Mouse (Mus musculus) liver, embryonic 14.5 days (tissue): ENCODE data around the gene Cttnbp2. TPM values are rescaled to one million over a fixed set of nuclear protein-coding genes. Genes with fewer than 3 reads are reported as not detected.

ENCODE experiments used
- ATAC-seq: fragments of 200-750 bp; cut with Nextera tagmentation; 2 replicates; pipeline ENCODE4 v1.8.0; 2017; ENCODE audit warnings: moderate number of reproducible peaks, mild to moderate bottlenecking, moderate library complexity; ENCODE audit not compliant: insufficient read depth
- DNase-seq, 3 experiments: peaks; one replicate each; pipeline ENCODE4 v3.0.0-alpha.2; 2012 to 2013; ENCODE audit warnings: low read depth in 3 of 3, low spot score in 3 of 3
- H3K27ac ChIP-seq: fragments of 300-500 bp; sonication (generic); 2 replicates; pipeline ENCODE4 v1.5.1; 2014; ENCODE audit warnings: moderate library complexity, mild to moderate bottlenecking, control low read depth, inconsistent platforms
- H3K27me3 ChIP-seq: fragments of 300-500 bp; sonication (generic); 2 replicates; pipeline ENCODE4 v1.6.1; 2014; ENCODE audit warnings: mild to moderate bottlenecking, low read length, moderate library complexity; ENCODE audit not compliant: control insufficient read depth, insufficient read depth
- H3K36me3 ChIP-seq: fragments of 300-500 bp; sonication (generic); replicated peaks from 2 replicates; pipeline ENCODE4 v1.6.1; 2014; ENCODE audit warnings: low read depth; ENCODE audit not compliant: control insufficient read depth, insufficient read depth
- H3K4me1 ChIP-seq, 2 experiments: fragments of 200-500 bp in 1 of 2; fragments of 300-500 bp in 1 of 2; sonication (generic) in 1 of 2; replicated peaks; 2 replicates each; pipeline ENCODE4 v1.6.1; 2012 to 2014; ENCODE audit warnings: antibody characterized with exemption in 1 of 2, inconsistent platforms in 1 of 2, low read length in 1 of 2; ENCODE audit not compliant: control insufficient read depth in 2 of 2, insufficient read depth in 2 of 2
- H3K4me2 ChIP-seq: fragments of 300-500 bp; sonication (generic); 2 replicates; pipeline ENCODE4 v1.6.1; 2014; ENCODE audit warnings: low read depth, mild to moderate bottlenecking, control low read depth, moderate library complexity
- H3K4me3 ChIP-seq, 2 experiments: fragments of 200-500 bp in 1 of 2; fragments of 300-500 bp in 1 of 2; sonication (generic) in 1 of 2; 2 replicates each; pipeline ENCODE4 v1.5.1; 2012 to 2014; ENCODE audit warnings: low read depth in 2 of 2, low read length in 2 of 2, mild to moderate bottlenecking in 2 of 2, control low read depth in 1 of 2, inconsistent platforms in 1 of 2, moderate library complexity in 1 of 2; ENCODE audit not compliant: insufficient read depth in 1 of 2
- H3K9ac ChIP-seq: fragments of 300-500 bp; sonication (generic); replicated peaks from 2 replicates; pipeline ENCODE4 v1.6.1; 2014; ENCODE audit warnings: mild to moderate bottlenecking, control low read depth, moderate library complexity
- H3K9me3 ChIP-seq: fragments of 300-500 bp; sonication (generic); 2 replicates; pipeline ENCODE4 v1.6.1; 2016; ENCODE audit warnings: low read length, mixed read lengths; ENCODE audit not compliant: control insufficient read depth
- CTCF ChIP-seq: IDR thresholded peaks from 2 replicates; pipeline ENCODE4 v1.5.1; 2016; ENCODE audit warnings: antibody characterized with exemption, low read depth, control low read depth
- EP300 ChIP-seq: IDR thresholded peaks from 2 replicates; pipeline ENCODE4 v1.6.1; 2016; ENCODE audit warnings: antibody characterized with exemption, low read depth
- WGBS: fragments of 180-500 bp; shearing (Covaris S2); extraction: QIAGEN DNeasy Blood & Tissue Kit; methylation state at CpG from one replicate; pipeline ENCODE4 v1.1.7; 2014; ENCODE audit not compliant: insufficient replicate concordance; 5-methylcytosine and 5-hydroxymethylcytosine counted together
- polyA plus RNA-seq, 2 experiments: library from polyadenylated mRNA; depleted of rRNA in 1 of 2; stranded (reverse) in 1 of 2; unstranded in 1 of 2; fragments of >200 nt; fragmentation: Nextera tagmentation in 1 of 2; extraction: Ambion mirVana in 1 of 2; gene quantifications; 2 replicates each; pipeline versions ENCODE4 v1.2.1 to v1.2.3; 2012 to 2014

The Cttnbp2 gene
- polyA plus RNA-seq, 2 experiments: 0.30 to 1.6 TPM

GRCm38 (mm10) chr6:18411505-18412225 lies 103.0 kb downstream of the Cttnbp2 start:
- TF ChIP-seq EP300 (no peak), CTCF (no peak)
- Histone ChIP-seq H3K4me1 (peaks cover 0 to 8% of the 10 kb centered on the region in 2 experiments; a peak in 2 of 4 replicates), H3K4me3 (no peak overlapping the region), H3K4me2 (no peak overlapping the region), H3K27me3 (no peaks in the 10 kb centered on the region), H3K27ac (no peak overlapping the region), H3K36me3 (no peaks in the 10 kb centered on the region), H3K9me3 (no peaks in the 10 kb centered on the region), H3K9ac (no peak overlapping the region)
- DNase-seq: no peak
- ATAC-seq: peak; percentile 59; the same call in 1 of the 2 replicates
- WGBS: 57% methylated on average over 1 of the region's 1 CpGs

- Histone ChIP-seq H3K36me3 (no peaks in the 10 kb centered on the region), H3K4me2 (no peak overlapping the region), H3K4me3 (no peak overlapping the region), H3K4me1 (no peaks in the 10 kb centered on the region; a peak in 1 of 4 replicates), H3K27ac (no peak overlapping the region), H3K9me3 (no peaks in the 10 kb centered on the region), H3K27me3 (no peaks in the 10 kb centered on the region), H3K9ac (no peak overlapping the region)
- DNase-seq (no peak), ATAC-seq (no peak)
- TF ChIP-seq EP300: no peak
- no peak for TF ChIP-seq CTCF
- WGBS: 87% methylated on average over 7 of the region's 7 CpGs
These were observed 106.2 kb downstream of the Cttnbp2 start for GRCm38 (mm10) chr6:18408445-18408844.

GRCm38 (mm10) chr6:18401066-18401674 lies 113.5 kb downstream of the Cttnbp2 start:
- DNase-seq: no peak
- Histone ChIP-seq H3K9ac (no peak overlapping the region), H3K27ac (no peak overlapping the region), H3K4me2 (no peak overlapping the region), H3K4me1 (no peaks in the 10 kb centered on the region), H3K9me3 (no peaks in the 10 kb centered on the region), H3K4me3 (no peak overlapping the region), H3K27me3 (no peaks in the 10 kb centered on the region), H3K36me3 (no peaks in the 10 kb centered on the region)
- 73% methylated on average over 1 of the region's 1 CpGs for WGBS
- no peak for ATAC-seq
- TF ChIP-seq EP300 (no peak), CTCF (peak; percentile 46; the same call in 1 of the 2 replicates)

GRCm38 (mm10) chr6:18381380-18381779 lies 133.3 kb downstream of the Cttnbp2 start:
- 60% methylated on average over 2 of the region's 2 CpGs for WGBS
- no peak for TF ChIP-seq CTCF
- no peak for TF ChIP-seq EP300
- Histone ChIP-seq H3K9me3 (no peaks in the 10 kb centered on the region), H3K27me3 (no peaks in the 10 kb centered on the region), H3K36me3 (no peaks in the 10 kb centered on the region), H3K4me1 (no peaks in the 10 kb centered on the region), H3K4me2 (no peak overlapping the region), H3K27ac (no peak overlapping the region), H3K4me3 (no peak overlapping the region), H3K9ac (no peak overlapping the region)
- DNase-seq (no peak), ATAC-seq (no peak)
